Mouse (Mus musculus) kidney, adult 2 months (tissue): ENCODE data around the gene Atg7. TPM values are rescaled to one million over a fixed set of nuclear protein-coding genes. Genes with fewer than 3 reads are reported as not detected.

Experiments used
- DNase-seq: peaks from one replicate; pipeline ENCODE4 v3.0.0; 2021
- H3K27ac ChIP-seq: fragments of 200-500 bp; 2 replicates; pipeline ENCODE4 v1.5.1; 2012; ENCODE audit warnings: low read depth, low read length, control low read depth, inconsistent platforms; ENCODE audit not compliant: insufficient read depth
- H3K27me3 ChIP-seq: fragments of 200-500 bp; replicated peaks from 2 replicates; pipeline ENCODE4 v1.6.1; 2012; ENCODE audit warnings: mild to moderate bottlenecking, moderate library complexity, low read length, inconsistent platforms; ENCODE audit not compliant: control insufficient read depth, insufficient read depth
- H3K36me3 ChIP-seq: fragments of 200-500 bp; 2 replicates; pipeline ENCODE4 v1.6.1; 2012; ENCODE audit warnings: mild to moderate bottlenecking, moderate library complexity, low read length, inconsistent platforms; ENCODE audit not compliant: control insufficient read depth, insufficient read depth
- H3K4me1 ChIP-seq: fragments of 200-500 bp; 2 replicates; pipeline ENCODE4 v1.6.1; 2011; ENCODE audit warnings: low read length; ENCODE audit not compliant: control insufficient read depth, insufficient read depth
- H3K4me3 ChIP-seq: fragments of 200-500 bp; 2 replicates; pipeline ENCODE4 v1.5.1; 2011; ENCODE audit warnings: mild to moderate bottlenecking, low read depth, low read length, control low read depth; ENCODE audit not compliant: insufficient read depth
- CTCF ChIP-seq: fragments of 200-500 bp; conservative IDR thresholded peaks from 2 replicates; pipeline ENCODE4 v1.5.1; 2011; ENCODE audit warnings: low read depth, mild to moderate bottlenecking, control low read depth, low read length, moderate library complexity, mixed read lengths; ENCODE audit not compliant: insufficient read depth, insufficient read length
- POLR2A ChIP-seq: fragments of 200-500 bp; IDR thresholded peaks from one replicate; pipeline ENCODE4 v1.6.1; 2011; ENCODE audit warnings: low read depth, low read length, control low read depth
- WGBS: fragments of 180-500 bp; shearing (Covaris S2); methylation state at CpG from one replicate; pipeline ENCODE4 v1.1.7; 2018; 5-methylcytosine and 5-hydroxymethylcytosine counted together
- polyA plus RNA-seq: library from polyadenylated mRNA; depleted of rRNA; stranded (reverse); fragments of >200 nt; gene quantifications from 2 replicates; pipeline ENCODE4 v1.2.3, GENCODE M21; 2012

Atg7 gene
- polyA plus RNA-seq, 1 experiment: 20.6 TPM

- peak overlapping the region; percentile 21; the same call in 1 of the 2 replicates for H3K4me3 ChIP-seq
- peak overlapping the region; percentile 99 for H3K27ac ChIP-seq
- WGBS: 27% methylated on average over 19 of the region's 19 CpGs
- DNase-seq: peak; percentile 95
- peaks cover 81% of the 10 kb centered on the region for H3K4me1 ChIP-seq
- H3K36me3 ChIP-seq: no peaks in the 10 kb centered on the region
- H3K27me3 ChIP-seq: no peaks in the 10 kb centered on the region
- TF ChIP-seq POLR2A (no peak), CTCF (no peak)
Measured at GRCm38 (mm10) chr6:114878841-114879520, 236.1 kb downstream of the Atg7 start.

- H3K4me1 ChIP-seq: peaks cover 70% of the 10 kb centered on the region
- H3K36me3 ChIP-seq: no peaks in the 10 kb centered on the region
- no peaks in the 10 kb centered on the region for H3K27me3 ChIP-seq
- 65% methylated on average over 4 of the region's 4 CpGs for WGBS
- no peak overlapping the region for H3K4me3 ChIP-seq
- no peak overlapping the region for H3K27ac ChIP-seq
- TF ChIP-seq CTCF (no peak), POLR2A (no peak)
- DNase-seq: no peak
Measured at GRCm38 (mm10) chr6:114880798-114881197, 237.9 kb downstream of the Atg7 start.

GRCm38 (mm10) chr6:114882212-114882611 lies 239.3 kb downstream of the Atg7 start:
- no peak overlapping the region for H3K4me3 ChIP-seq
- H3K27ac ChIP-seq: peak overlapping the region; percentile 87
- H3K27me3 ChIP-seq: no peaks in the 10 kb centered on the region
- no peak for DNase-seq
- TF ChIP-seq POLR2A: no peak
- no peak for TF ChIP-seq CTCF
- H3K36me3 ChIP-seq: no peaks in the 10 kb centered on the region
- WGBS: 47% methylated on average over 5 of the region's 5 CpGs
- H3K4me1 ChIP-seq: peaks cover 68% of the 10 kb centered on the region

- H3K4me1 ChIP-seq: peaks cover 66% of the 10 kb centered on the region
- TF ChIP-seq POLR2A: no peak
- no peak for TF ChIP-seq CTCF
Measured at GRCm38 (mm10) chr6:114882675-114883074, 239.8 kb downstream of the Atg7 start.

GRCm38 (mm10) chr6:114883261-114883740 lies 240.4 kb downstream of the Atg7 start:
- TF ChIP-seq CTCF (no peak), POLR2A (no peak)
- H3K4me3 ChIP-seq: no peak overlapping the region
- H3K27ac ChIP-seq: peak overlapping the region; percentile 87
- WGBS: 5% methylated on average over 9 of the region's 9 CpGs
- H3K36me3 ChIP-seq: no peaks in the 10 kb centered on the region
- peaks cover 65% of the 10 kb centered on the region for H3K4me1 ChIP-seq
- DNase-seq: peak; percentile 93
- no peaks in the 10 kb centered on the region for H3K27me3 ChIP-seq

More at GRCm38 (mm10) chr6:114882675-114883074, 239.8 kb downstream of the Atg7 start:
- WGBS: 57% methylated on average over 7 of the region's 7 CpGs
- H3K36me3 ChIP-seq: no peaks in the 10 kb centered on the region
- H3K4me3 ChIP-seq: no peak overlapping the region
- peak overlapping the region; percentile 87 for H3K27ac ChIP-seq
- no peak for DNase-seq
- no peaks in the 10 kb centered on the region for H3K27me3 ChIP-seq

GRCm38 (mm10) chr6:114885129-114885528 lies 242.2 kb downstream of the Atg7 start:
- Histone ChIP-seq H3K36me3 (no peaks in the 10 kb centered on the region), H3K4me1 (peaks cover 59% of the 10 kb centered on the region), H3K27ac (no peak overlapping the region), H3K27me3 (no peaks in the 10 kb centered on the region), H3K4me3 (no peak overlapping the region)
- TF ChIP-seq CTCF (no peak), POLR2A (no peak)
- DNase-seq: no peak
- 90% methylated on average over 5 of the region's 5 CpGs for WGBS

DNA sequence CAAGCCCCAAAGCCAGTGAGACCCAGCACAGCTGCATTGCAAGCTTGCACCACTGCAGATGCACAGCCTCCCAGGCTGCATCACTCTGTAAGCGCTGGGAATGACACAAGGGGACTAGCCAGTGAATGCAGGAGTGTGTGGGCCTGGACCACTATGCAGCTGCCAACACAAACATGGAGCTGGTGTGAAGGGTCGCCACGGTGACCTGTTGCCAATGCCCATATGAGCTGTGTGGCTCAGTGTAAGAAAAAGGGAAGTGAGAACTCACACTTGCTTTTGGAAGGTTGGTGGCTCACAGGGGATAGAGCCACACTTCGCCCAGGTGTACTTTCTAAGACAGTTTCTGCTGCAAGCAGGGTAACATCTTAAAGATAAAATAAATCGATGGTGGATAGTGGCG lies 243.1 kb downstream of the Atg7 start:
- peaks cover 63% of the 10 kb centered on the region for H3K4me1 ChIP-seq
- no peak for TF ChIP-seq CTCF
- TF ChIP-seq POLR2A: no peak
- H3K36me3 ChIP-seq: no peaks in the 10 kb centered on the region
- H3K27ac ChIP-seq: no peak overlapping the region
- no peaks in the 10 kb centered on the region for H3K27me3 ChIP-seq
- DNase-seq: no peak
- WGBS: 80% methylated on average over 6 of the region's 6 CpGs
- no peak overlapping the region for H3K4me3 ChIP-seq
